Mouse (Mus musculus): ENCODE results near the gene 4930404H24Rik.

4930404H24Rik gene

GRCm38 (mm10) chr2:153533981-153534380 lies 41.4 kb downstream of the 4930404H24Rik start:
- no peak for DNase-seq (ENCODE audit: low spot score)

GRCm38 (mm10) chr2:153538898-153539297 lies 46.3 kb downstream of the 4930404H24Rik start:
- no peak for DNase-seq (ENCODE audit: low spot score)

- no peak for DNase-seq (ENCODE audit: low spot score)
These were observed 50.5 kb downstream of the 4930404H24Rik start for GRCm38 (mm10) chr2:153542936-153543668.

All from ovary, postnatal 14 days (tissue).